8 mouse cellular contexts compared by ENCODE assay signal in genomic region chr17:73009962-73010361, GRCm38 (mm10).
DNase-seq lines count a peak whose midpoint lies in the region; ATAC-seq and TF ChIP-seq lines count a peak whose summit lies in the region.

No protein-coding gene starts in this region.

- no peaks in the 10 kb centered on the region for H3K9me3 ChIP-seq in hindbrain, embryonic 14.5 days (ENCODE audit: control insufficient read depth, low read length)

- no peak overlapping the region for H3K4me3 ChIP-seq in lung, adult 2 months (replicated peaks; ENCODE audit: extremely low read depth, low read depth, low read length)
- H3K4me3 ChIP-seq in hindbrain, embryonic 14.5 days (replicated peaks; ENCODE audit: low read length) = no peak overlapping the region

- H3K9ac ChIP-seq in hindbrain, embryonic 14.5 days = no peak overlapping the region

- H3K4me2 ChIP-seq in hindbrain, embryonic 14.5 days (replicated peaks) = no peak overlapping the region

- intact Hi-C loops in left cerebral cortex, postnatal 4 days (cut with DNase I) = no loop called here

- DNase-seq in left cerebral cortex, postnatal 4 days = peak; percentile 71
- no peak for DNase-seq in left cerebral cortex, adult 8-10 months (ENCODE audit: low spot score in 2 of 2)
- DNase-seq in NIH3T3 (ENCODE audit: low read depth) = peak; percentile 73
- peak; percentile 33 for DNase-seq in heart, adult 8-10 months (ENCODE audit: low spot score)
- DNase-seq in lung, adult 2 months = peak; percentile 33
- DNase-seq in hindbrain, embryonic 14.5 days (ENCODE audit: low spot score) = no peak
- no peak for DNase-seq in right cerebral cortex, postnatal 14 days

- ATAC-seq in hindbrain, embryonic 14.5 days (ENCODE audit: low FRiP score) = no peak
- no peak for ATAC-seq in frontal cortex, adult (ENCODE audit: low TSS enrichment)

- TF ChIP-seq POLR2A in lung, adult 2 months (IDR thresholded peaks at IDR 0.05; ENCODE audit: borderline replicate concordance, extremely low read depth, low read depth, low read length) = no peak

- no peaks in the 10 kb centered on the region for H3K36me3 ChIP-seq in hindbrain, embryonic 14.5 days (replicated peaks; ENCODE audit: control insufficient read depth, insufficient read depth)

- H3K4me1 ChIP-seq in lung, adult 2 months (ENCODE audit: control insufficient read depth, insufficient read depth, low read length) = peaks cover 15% of the 10 kb centered on the region
- H3K4me1 ChIP-seq in hindbrain, embryonic 14.5 days (replicated peaks; ENCODE audit: control insufficient read depth, insufficient read depth, low read length) = no peaks in the 10 kb centered on the region

- TF ChIP-seq CTCF in lung, adult 2 months (IDR thresholded peaks at IDR 0.05; ENCODE audit: insufficient read depth, low read length) = no peak

- H3K27me3 ChIP-seq in hindbrain, embryonic 14.5 days (ENCODE audit: control insufficient read depth, insufficient read depth, low read length) = no peaks in the 10 kb centered on the region

- WGBS in lung, adult 2 months = 21% methylated on average over 4 of the region's 4 CpGs
- WGBS in hindbrain, embryonic 14.5 days = 81% methylated on average over 4 of the region's 4 CpGs

- no peak overlapping the region for H3K27ac ChIP-seq in hindbrain, embryonic 14.5 days

Comparison
In these comparisons a context has a peak if more than half of its experiments do, and no peak if none do; other contexts are left out.
1. DNase-seq: peak in left cerebral cortex, postnatal 4 days (single experiment), NIH3T3 (single experiment), heart, adult 8-10 months (single experiment) and lung, adult 2 months (single experiment); none in left cerebral cortex, adult 8-10 months (0 of 2), hindbrain, embryonic 14.5 days (single experiment) and right cerebral cortex, postnatal 14 days (single experiment).